Mouse (Mus musculus): ENCODE measurements around the gene Ccdc30.

Gene Ccdc30

DNA sequence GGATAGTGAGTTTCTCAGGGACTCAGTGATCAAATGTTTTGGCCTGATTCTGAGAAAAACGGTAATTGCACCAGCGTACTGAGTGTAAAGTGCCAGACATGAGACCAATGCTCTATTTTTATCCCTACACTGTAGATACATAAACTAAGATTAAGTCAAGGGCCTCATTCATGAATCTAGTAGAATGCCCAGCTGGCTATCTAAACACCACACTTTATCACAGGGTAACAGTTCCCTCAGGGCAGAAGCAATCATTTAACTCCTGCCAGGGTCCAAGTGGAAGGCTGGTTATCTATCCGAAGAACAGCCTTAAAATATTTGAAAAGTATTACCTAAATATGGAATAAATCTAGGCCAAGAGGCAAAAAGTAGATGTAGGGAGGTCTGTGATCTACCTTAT, 2.6 kb upstream of the Ccdc30 start:
- no peak for DNase-seq (ENCODE audit: low spot score in 2 of 2)

DNA sequence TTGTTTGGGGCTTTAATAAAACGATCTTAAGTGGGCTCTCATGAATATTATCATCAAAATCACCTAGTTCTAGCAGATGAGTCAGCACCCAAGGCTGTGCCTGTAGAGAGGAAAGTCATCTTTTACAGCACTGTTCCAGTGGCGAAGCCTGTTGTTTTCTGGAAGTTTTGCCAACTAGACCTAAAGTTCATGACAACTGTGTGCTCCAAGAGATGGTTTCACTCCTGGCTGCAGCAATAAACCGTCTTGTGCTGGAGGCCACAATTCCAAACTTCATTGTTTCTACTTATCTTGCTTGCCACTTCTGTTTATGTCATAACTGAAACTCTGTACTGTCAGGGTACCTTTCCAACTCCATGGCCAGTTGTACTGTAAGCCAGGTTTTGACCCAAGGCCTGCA, 1.9 kb upstream of the Ccdc30 start:
- DNase-seq (ENCODE audit: low spot score in 2 of 2), result no peak

- peak in 1 of 2 experiments; percentile 66 for DNase-seq (ENCODE audit: low spot score in 2 of 2)
Observed at GRCm38 (mm10) chr4:119412791-119413190, 2.5 kb downstream of the Ccdc30 start.

DNA sequence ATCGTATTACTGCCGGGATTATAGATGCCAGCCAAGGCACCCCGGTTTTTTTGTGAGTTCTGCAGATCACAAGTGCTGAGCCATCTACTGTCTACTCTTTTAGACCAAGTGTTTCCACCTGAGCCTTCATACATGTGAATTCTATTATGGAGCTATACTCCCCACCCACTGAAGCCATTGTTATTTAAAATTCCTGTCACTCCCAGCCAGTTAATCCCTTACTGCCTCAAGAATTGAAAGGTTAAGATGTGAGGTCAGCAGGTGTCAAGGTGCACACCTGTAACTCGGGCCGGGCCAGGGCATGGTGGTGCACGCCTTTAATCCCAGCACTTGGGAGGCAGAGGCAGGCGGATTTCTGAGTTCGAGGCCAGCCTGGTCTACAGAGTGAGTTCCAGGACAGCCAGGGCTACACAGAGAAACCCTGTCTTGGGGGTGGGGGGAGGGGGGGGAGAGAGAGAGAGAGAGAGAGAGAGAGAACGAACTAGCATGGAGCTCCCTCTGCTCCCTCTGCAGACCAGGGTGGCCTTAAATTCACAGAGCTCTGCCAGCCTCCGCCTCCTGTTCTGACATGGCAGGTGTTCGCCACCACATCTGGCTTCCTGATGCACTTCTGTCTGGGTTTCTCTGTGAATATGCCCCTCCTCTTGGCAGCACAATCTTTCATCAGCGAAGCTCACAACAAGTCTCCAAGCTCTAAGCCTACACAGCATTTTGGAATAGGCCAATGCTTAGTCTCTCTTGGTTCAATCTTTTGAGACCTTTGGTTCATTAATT, 3.3 kb downstream of the Ccdc30 start:
- DNase-seq (ENCODE audit: low spot score in 2 of 2), result no peak

DNA sequence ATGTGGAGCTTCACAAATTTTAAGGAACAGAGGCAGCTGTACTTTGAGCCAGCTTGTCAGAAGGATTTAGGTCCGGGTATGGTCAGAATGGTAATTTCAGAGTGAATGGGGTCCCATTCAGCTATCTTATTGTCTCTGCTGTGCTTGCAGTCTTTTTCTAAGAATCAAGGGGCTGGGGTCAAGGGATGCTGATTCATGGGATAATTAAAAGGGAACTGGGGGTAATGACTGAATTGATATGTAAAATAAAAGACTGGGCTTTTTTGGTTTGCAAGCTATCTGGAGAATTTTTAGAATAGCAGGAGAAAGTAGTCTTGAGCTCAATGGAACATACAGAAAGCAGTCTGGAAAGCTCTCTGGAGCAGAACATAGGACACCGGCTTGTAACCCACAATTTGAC, 11.9 kb downstream of the Ccdc30 start:
- no peak for DNase-seq (ENCODE audit: low spot score in 2 of 2)

DNA sequence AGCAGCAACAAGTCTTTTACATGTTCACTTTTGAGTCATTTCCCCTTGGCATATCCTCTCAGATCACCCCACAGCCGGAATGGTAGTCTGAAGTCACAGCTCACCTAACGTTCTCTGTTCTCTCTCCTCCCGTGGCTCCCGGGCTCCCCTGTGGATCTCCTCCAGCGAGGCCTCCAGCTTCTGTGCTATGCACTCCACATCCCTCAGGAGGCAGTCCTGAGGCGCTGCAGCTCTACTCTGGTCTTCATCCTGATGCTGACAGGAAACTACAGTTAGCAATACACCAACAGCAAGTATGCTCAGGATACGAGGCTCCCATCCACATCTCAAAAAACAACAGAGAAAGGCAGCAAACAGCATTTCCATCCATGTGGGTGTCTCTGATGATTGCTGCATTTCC, 14.4 kb downstream of the Ccdc30 start:
- DNase-seq (ENCODE audit: low spot score in 2 of 2), result no peak

DNA sequence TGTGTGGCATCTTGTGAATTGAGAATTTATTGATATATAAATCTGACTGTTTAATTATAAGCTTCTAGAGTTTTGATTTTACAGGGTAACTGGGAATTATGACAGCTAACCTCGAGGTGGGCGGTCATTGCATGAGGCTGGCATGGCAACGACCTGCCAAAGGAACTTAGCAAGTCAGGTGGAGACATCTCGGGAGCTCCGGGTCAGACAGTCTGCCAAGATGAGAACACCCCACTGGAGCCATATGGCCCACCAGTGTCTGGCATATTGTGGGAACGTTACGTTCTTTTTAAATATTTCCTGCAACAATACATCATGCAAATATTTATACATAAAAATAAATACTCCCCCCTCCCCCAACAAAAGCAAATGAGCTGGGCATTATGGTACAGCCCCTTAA, 16.6 kb downstream of the Ccdc30 start:
- DNase-seq (ENCODE audit: low spot score in 2 of 2), result peak in 1 of 2 experiments; percentile 24

GRCm38 (mm10) chr4:119390369-119390768, 25.0 kb downstream of the Ccdc30 start:
- DNase-seq (ENCODE audit: low spot score in 2 of 2), result peak in 1 of 2 experiments; percentile 41

GRCm38 (mm10) chr4:119389184-119389583, 26.1 kb downstream of the Ccdc30 start:
- DNase-seq (ENCODE audit: low spot score in 2 of 2), result no peak

DNA sequence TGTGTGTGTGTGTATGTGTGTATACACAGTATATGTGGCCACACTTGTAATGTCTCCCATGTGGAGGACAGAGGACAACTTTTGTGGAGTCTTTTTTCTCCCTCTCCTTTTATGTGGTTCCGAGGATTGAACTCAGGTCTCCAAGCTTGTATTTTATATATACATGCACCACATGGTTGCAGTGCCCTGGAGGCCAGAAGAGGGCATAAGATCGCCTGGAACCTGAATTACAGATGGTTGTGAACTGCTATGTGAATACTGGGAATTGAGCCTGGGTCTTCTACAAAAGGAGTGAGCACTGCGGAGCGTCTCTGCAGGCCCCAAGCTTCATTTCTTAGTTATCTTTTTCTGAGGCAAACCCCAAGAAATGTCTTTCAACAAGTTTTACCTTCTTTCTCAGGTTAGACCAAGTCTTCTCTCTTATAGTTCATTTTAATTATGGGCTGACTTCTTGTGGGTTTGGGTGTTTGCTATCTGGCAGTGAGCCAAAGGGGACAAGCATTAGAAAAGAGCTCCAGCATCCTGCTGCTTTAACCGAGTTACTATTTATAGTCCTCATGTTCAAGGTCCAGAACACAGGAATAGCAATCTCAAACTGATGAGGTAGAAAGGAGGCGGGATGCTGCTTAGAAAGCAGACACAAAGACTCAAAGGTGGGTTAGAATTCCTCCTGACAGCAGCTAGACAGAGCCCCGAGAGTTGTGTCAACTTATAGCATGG, 33.7 kb downstream of the Ccdc30 start:
- DNase-seq (ENCODE audit: low spot score in 2 of 2), result no peak

GRCm38 (mm10) chr4:119369460-119369859, 45.9 kb downstream of the Ccdc30 start:
- no peak for DNase-seq (ENCODE audit: low spot score in 2 of 2)

GRCm38 (mm10) chr4:119366758-119367526, 48.4 kb downstream of the Ccdc30 start:
- DNase-seq (ENCODE audit: low spot score in 2 of 2), result no peak

- DNase-seq (ENCODE audit: low spot score in 2 of 2), result no peak
Observed at GRCm38 (mm10) chr4:119362231-119362630, 53.1 kb downstream of the Ccdc30 start.

- no peak for DNase-seq (ENCODE audit: low spot score in 2 of 2)
Observed at GRCm38 (mm10) chr4:119359196-119359971, 55.9 kb downstream of the Ccdc30 start.

DNA sequence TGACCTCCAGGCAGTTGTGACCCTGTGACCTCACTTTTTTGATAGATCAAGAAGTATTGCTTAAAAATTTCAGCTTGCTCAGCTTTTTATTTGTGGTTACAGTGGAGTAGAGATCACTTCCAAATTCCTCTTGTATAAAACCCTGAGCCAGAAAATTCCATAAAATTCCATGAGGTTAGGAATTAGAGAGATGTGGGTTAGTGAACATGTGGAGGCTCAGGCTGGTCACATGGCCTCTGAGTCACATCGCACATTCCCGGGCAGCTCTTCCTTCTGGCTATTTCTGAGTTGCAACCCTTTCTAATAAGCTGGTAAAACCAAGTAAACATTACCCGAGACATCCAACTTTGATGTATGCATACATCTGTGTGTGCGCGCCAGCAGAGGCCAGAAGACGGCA, 69.8 kb downstream of the Ccdc30 start:
- DNase-seq (ENCODE audit: low spot score in 2 of 2), result no peak

GRCm38 (mm10) chr4:119338861-119339361, 76.4 kb downstream of the Ccdc30 start:
- peak; percentile 48 to 79 for DNase-seq (ENCODE audit: low spot score in 2 of 2)

- no peak for DNase-seq (ENCODE audit: low spot score in 2 of 2)
Observed at GRCm38 (mm10) chr4:119338422-119338821, 76.9 kb downstream of the Ccdc30 start.

- DNase-seq (ENCODE audit: low spot score in 2 of 2), result no peak
Observed at GRCm38 (mm10) chr4:119333487-119333886, 81.8 kb downstream of the Ccdc30 start.

DNA sequence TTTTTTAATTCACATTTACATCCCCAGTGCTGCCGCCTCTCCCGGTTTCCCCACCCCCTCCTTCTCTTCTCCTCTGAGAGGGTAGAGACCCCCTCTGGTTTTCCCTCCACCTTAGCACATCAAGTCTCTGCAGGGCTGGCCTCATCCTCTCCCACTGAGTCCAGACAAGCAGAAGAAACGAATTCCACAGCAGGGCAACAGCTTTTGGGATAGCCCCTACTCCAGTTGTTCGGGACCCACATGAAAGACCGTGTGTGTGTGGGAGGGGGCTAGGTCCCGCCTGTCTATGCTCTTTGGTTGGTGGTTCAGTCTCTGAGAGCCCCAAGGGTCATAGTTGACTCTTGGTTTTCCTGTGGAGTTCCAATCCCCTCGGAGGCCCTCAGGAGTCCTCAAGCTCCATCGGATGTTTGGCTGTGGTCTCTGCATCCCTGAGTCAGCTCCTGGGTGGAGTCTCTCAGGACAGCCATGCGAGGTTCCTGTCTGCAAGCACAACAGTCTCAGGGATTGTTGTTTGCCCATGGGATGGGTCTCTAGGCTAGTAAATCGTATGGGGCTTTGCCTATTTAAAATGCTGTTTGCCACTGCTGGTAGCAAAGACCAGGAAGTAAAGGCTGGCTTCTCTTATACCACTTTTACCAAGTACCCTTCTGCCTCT, 94.3 kb downstream of the Ccdc30 start:
- DNase-seq (ENCODE audit: low spot score in 2 of 2), result peak in 1 of 2 experiments; percentile 8

DNA sequence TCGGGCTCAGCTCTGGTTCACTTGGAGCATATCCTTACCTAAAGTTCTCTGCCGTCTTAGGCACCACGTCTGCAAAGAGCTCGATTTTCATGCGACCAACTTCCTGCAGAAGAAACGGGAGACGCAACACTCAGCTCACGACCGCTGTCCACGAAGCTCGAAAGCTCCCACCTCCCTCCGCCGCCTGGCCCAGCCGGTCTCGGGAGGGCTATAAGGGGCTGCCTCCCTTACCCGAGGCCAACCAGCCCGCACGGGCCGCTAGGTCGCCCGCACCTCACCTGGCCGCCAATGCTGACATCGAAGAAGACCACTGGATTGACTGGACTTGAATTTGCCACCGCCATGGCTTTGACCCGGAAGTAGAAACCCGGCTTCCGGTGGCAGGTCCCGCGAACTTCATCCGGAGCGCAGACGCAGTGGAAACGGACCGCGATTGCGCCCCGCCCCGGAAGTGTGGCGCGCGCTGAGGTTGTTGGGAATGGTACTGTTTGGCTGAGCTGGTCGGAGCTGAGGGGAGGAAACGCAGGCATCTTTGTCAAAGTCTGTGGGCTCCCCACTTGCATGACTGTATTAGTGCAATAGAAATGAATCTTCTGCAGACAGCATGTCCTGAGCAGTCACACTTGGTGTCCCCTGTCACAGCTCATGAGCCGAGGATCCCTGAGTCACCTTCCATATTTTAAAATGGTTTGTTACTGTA, 95.0 kb downstream of the Ccdc30 start, which contains the start of gene Ppih:
Ppih (minus strand) TSS at position 416 of the 700 bp plus-strand sequence.
- peak; percentile 89 to 95 for DNase-seq (ENCODE audit: low spot score in 2 of 2)
